Mouse (Mus musculus): ENCODE data around the gene Agap1. TPM values are rescaled to one million over a fixed set of nuclear protein-coding genes. Genes with fewer than 3 reads are reported as not detected.

The Agap1 gene
- polyA plus RNA-seq, 1 experiment from 2014 or later = 8.5 TPM

GRCm38 (mm10) chr1:89553791-89554190, 99.2 kb downstream of the Agap1 start:
- Histone ChIP-seq H3K4me2 (ENCODE audit: low read length) (no peak overlapping the region), H3K4me3 (replicated peaks; ENCODE audit: low read depth, low read length) (no peak overlapping the region), H3K27me3 (ENCODE audit: insufficient read depth, low read length) (no peaks in the 10 kb centered on the region), H3K4me1 (replicated peaks; ENCODE audit: insufficient read depth, low read length) (peaks cover 34% of the 10 kb centered on the region), H3K36me3 (ENCODE audit: insufficient read depth, low read length) (no peaks in the 10 kb centered on the region), H3K9me3 (replicated peaks; ENCODE audit: low read length) (no peaks in the 10 kb centered on the region), H3K27ac (no peak overlapping the region), H3K9ac (ENCODE audit: low read depth, low read length) (no peak overlapping the region)
- no peak for ATAC-seq (replicated peaks; ENCODE audit: low FRiP score, low read depth)
- WGBS = 78% methylated on average over 3 of the region's 3 CpGs
- no peak for TF ChIP-seq CTCF (IDR thresholded peaks at IDR 0.05; ENCODE audit: low read depth)
- no peak for DNase-seq (ENCODE audit: low spot score)

DNA sequence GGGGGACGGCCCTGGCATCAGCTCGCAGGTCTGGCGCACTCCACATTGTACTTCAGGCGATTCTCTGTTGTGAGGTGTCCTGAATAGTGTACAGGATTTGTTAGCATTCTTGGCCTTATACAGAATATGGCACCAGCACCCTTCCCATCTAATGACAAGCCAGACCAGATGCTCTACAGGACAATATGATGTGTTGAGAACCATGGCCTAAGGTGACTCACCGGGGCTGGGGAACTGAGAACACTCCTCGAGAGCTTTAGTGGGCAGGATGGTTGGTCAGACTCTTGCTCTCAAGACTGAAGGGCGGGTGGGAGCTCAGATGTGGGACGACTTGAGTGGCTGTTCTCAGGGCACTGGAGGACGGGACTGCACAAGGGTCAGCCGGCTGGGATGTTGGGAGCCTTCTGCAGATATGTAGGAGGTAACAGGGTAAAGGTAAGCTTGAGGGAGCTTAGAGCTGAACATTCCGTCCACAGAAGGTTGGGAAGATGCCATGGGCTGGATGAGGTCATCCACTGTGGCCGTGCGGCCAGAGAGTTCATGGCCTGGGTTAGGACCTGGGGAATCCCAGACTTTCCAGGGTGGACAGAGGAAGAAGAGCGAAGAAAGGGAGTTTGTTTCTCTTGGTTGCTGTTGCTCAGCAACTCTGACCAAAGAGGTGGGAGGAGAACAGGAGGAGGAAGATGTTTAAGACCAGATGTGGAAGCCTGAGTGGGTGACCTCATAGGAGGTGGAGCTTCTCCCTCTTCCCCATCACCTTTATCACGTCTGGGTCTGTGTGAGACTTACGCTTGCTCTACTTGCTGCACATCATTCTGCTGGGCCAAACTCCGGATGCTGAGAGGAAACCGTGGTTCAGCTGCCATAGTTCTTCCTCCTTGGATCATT, 100.6 kb downstream of the Agap1 start:
- no peaks in the 10 kb centered on the region for H3K27me3 ChIP-seq (ENCODE audit: insufficient read depth, low read length)
- no peaks in the 10 kb centered on the region for H3K9me3 ChIP-seq (replicated peaks; ENCODE audit: low read length)
- H3K36me3 ChIP-seq (ENCODE audit: insufficient read depth, low read length) = no peaks in the 10 kb centered on the region
- no peak for TF ChIP-seq CTCF (IDR thresholded peaks at IDR 0.05; ENCODE audit: low read depth)
- DNase-seq (ENCODE audit: low spot score) (peak; percentile 38), ATAC-seq (replicated peaks; ENCODE audit: low FRiP score, low read depth) (peak; percentile 74)
- WGBS = 66% methylated on average over 18 of the region's 18 CpGs
- H3K4me3 ChIP-seq (replicated peaks; ENCODE audit: low read depth, low read length) = no peak overlapping the region
- peak overlapping the region; percentile 19; the same call in 1 of the 2 replicates for H3K27ac ChIP-seq
- H3K4me2 ChIP-seq (ENCODE audit: low read length) = no peak overlapping the region
- peaks cover 27% of the 10 kb centered on the region for H3K4me1 ChIP-seq (replicated peaks; ENCODE audit: insufficient read depth, low read length)
- no peak overlapping the region for H3K9ac ChIP-seq (ENCODE audit: low read depth, low read length)

- H3K9ac ChIP-seq (ENCODE audit: low read depth, low read length) = no peak overlapping the region
- H3K36me3 ChIP-seq (ENCODE audit: insufficient read depth, low read length) = no peaks in the 10 kb centered on the region
- H3K4me2 ChIP-seq (ENCODE audit: low read length) = no peak overlapping the region
- no peak overlapping the region for H3K4me3 ChIP-seq (replicated peaks; ENCODE audit: low read depth, low read length)
- ATAC-seq (replicated peaks; ENCODE audit: low FRiP score, low read depth) = no peak
- DNase-seq (ENCODE audit: low spot score) = no peak
- TF ChIP-seq CTCF (IDR thresholded peaks at IDR 0.05; ENCODE audit: low read depth) = 0 out of 2 replicates have a peak, but pooled peaks have one; percentile 9
- H3K27ac ChIP-seq = no peak overlapping the region; the same call in 1 of the 2 replicates
- 72% methylated on average over 7 of the region's 7 CpGs for WGBS
- H3K9me3 ChIP-seq (replicated peaks; ENCODE audit: low read length) = no peaks in the 10 kb centered on the region
- H3K27me3 ChIP-seq (ENCODE audit: insufficient read depth, low read length) = no peaks in the 10 kb centered on the region
- peaks cover 27% of the 10 kb centered on the region for H3K4me1 ChIP-seq (replicated peaks; ENCODE audit: insufficient read depth, low read length)
Measured at GRCm38 (mm10) chr1:89556006-89556405, 101.4 kb downstream of the Agap1 start.

DNA sequence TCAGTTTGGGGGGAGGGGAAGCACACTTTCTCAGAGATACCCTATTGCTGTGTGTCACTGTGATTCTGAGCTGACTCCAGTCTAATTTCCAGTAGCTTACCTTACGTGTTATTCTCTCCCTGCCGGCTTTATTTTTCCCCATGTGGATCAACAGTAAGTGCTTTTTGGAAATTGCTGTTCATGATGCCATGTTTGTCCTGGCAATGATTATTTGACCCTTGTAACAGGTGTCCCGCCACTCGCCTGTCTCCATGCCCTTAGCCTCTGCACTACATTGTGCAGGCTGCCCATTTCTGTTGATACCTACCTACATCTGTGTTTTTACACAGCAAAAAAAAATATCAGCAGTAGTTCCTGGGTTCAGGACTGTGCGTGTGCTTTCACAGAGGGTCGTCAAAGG, 102.8 kb downstream of the Agap1 start:
- no peak overlapping the region for H3K9ac ChIP-seq (ENCODE audit: low read depth, low read length)
- no peaks in the 10 kb centered on the region for H3K36me3 ChIP-seq (ENCODE audit: insufficient read depth, low read length)
- no peaks in the 10 kb centered on the region for H3K9me3 ChIP-seq (replicated peaks; ENCODE audit: low read length)
- no peak overlapping the region; the same call in 1 of the 2 replicates for H3K27ac ChIP-seq
- 64% methylated on average over 6 of the region's 6 CpGs for WGBS
- H3K4me1 ChIP-seq (replicated peaks; ENCODE audit: insufficient read depth, low read length) = peaks cover 27% of the 10 kb centered on the region
- H3K4me2 ChIP-seq (ENCODE audit: low read length) = no peak overlapping the region
- TF ChIP-seq CTCF (IDR thresholded peaks at IDR 0.05; ENCODE audit: low read depth) = no peak
- H3K4me3 ChIP-seq (replicated peaks; ENCODE audit: low read depth, low read length) = no peak overlapping the region
- H3K27me3 ChIP-seq (ENCODE audit: insufficient read depth, low read length) = no peaks in the 10 kb centered on the region
- ATAC-seq (replicated peaks; ENCODE audit: low FRiP score, low read depth) = no peak
- DNase-seq (ENCODE audit: low spot score) = no peak

GRCm38 (mm10) chr1:89558080-89558479, 103.5 kb downstream of the Agap1 start:
- Histone ChIP-seq H3K36me3 (ENCODE audit: insufficient read depth, low read length) (no peaks in the 10 kb centered on the region), H3K9ac (ENCODE audit: low read depth, low read length) (no peak overlapping the region), H3K4me3 (replicated peaks; ENCODE audit: low read depth, low read length) (no peak overlapping the region), H3K4me2 (ENCODE audit: low read length) (no peak overlapping the region), H3K4me1 (replicated peaks; ENCODE audit: insufficient read depth, low read length) (peaks cover 27% of the 10 kb centered on the region), H3K9me3 (replicated peaks; ENCODE audit: low read length) (no peaks in the 10 kb centered on the region), H3K27me3 (ENCODE audit: insufficient read depth, low read length) (no peaks in the 10 kb centered on the region), H3K27ac (0 out of 2 replicates have a peak overlapping the region, but pooled peaks have one; percentile 19)
- ATAC-seq (replicated peaks; ENCODE audit: low FRiP score, low read depth) (no peak), DNase-seq (ENCODE audit: low spot score) (no peak)
- WGBS = 47% methylated on average over 1 of the region's 1 CpGs
- no peak for TF ChIP-seq CTCF (IDR thresholded peaks at IDR 0.05; ENCODE audit: low read depth)

GRCm38 (mm10) chr1:89563399-89563798, 108.8 kb downstream of the Agap1 start:
- peaks cover 11% of the 10 kb centered on the region for H3K4me1 ChIP-seq (replicated peaks; ENCODE audit: insufficient read depth, low read length)
- WGBS = 89% methylated on average over 4 of the region's 4 CpGs
- no peak overlapping the region for H3K4me3 ChIP-seq (replicated peaks; ENCODE audit: low read depth, low read length)
- no peak for TF ChIP-seq CTCF (IDR thresholded peaks at IDR 0.05; ENCODE audit: low read depth)
- H3K9ac ChIP-seq (ENCODE audit: low read depth, low read length) = no peak overlapping the region
- no peak overlapping the region for H3K4me2 ChIP-seq (ENCODE audit: low read length)
- H3K36me3 ChIP-seq (ENCODE audit: insufficient read depth, low read length) = no peaks in the 10 kb centered on the region
- no peak for ATAC-seq (replicated peaks; ENCODE audit: low FRiP score, low read depth)
- no peaks in the 10 kb centered on the region for H3K9me3 ChIP-seq (replicated peaks; ENCODE audit: low read length)
- H3K27ac ChIP-seq = no peak overlapping the region
- no peak for DNase-seq (ENCODE audit: low spot score)
- no peaks in the 10 kb centered on the region for H3K27me3 ChIP-seq (ENCODE audit: insufficient read depth, low read length)

All from kidney, postnatal 0 days (tissue).